Mouse (Mus musculus): ENCODE measurements around the gene Rfc1.
"Not testable (repeated sequence)": the region's sequence is repeated elsewhere in the genome, so short reads cannot be mapped to it uniquely, and the experiment has no call there.

The Rfc1 gene

DNA sequence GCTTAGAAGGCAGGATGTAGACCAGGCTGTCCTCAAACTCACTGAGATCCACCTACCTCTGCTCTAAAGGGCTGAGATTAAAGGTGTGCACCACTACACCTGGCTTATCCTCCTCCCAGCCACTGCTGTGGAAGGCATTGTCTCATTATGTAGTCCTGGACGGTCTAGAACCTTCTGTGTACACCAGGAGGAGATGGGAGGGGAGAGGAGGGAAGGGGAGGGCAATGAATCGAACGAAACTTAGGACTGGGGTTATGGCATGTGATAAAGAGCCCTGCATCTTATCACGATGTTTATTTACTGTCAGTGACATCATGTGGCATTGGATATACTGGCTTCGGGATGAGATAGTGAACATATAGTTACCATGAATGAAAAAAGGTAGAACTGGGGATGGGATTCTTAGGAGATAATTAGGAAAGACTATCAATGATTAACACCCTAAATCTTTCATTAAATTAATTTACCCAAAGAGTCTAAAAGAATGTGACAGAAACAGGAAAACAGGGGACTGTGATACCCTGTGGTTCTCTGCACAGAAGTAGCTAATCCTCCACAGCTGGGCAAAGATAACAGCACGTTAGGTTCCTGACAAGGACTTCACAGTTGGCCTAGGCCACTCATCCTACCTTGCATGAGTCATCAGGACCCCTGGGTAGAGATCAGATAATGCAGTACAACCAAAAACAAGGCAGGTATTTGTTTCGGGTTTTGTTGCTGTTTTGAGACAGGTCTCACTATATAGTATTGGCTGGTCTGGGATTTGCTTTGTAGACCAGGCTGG is 37.1 kb downstream of the Rfc1 start:
- no peak for DNase-seq

GRCm38 (mm10) chr5:65294270-65294669 is 41.2 kb downstream of the Rfc1 start:
- no peak for DNase-seq

GRCm38 (mm10) chr5:65293627-65294026 is 41.8 kb downstream of the Rfc1 start:
- no peak for DNase-seq

GRCm38 (mm10) chr5:65289009-65289408 is 46.5 kb downstream of the Rfc1 start:
- not testable (repeated sequence) for DNase-seq

GRCm38 (mm10) chr5:65287751-65288701 is 47.4 kb downstream of the Rfc1 start:
- peak; percentile 73 for DNase-seq

DNA sequence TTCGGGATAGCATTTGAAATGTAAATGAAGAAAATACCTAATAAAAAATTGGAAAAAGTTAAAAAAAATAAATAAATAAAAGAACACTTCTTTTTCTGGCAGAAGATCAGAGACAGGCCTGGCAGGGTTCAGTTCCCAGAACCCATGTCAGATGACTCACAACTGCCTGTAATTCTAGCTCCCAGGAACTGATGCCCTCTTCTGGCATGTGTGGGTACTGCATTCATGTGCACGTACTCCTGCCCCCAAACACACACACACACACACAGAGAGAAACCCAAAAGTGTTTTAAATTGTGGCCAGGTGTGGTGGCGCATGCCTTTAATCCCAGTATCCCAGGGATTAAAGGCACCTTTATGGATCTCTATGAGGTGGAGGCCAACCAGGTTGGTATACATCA is 51.3 kb downstream of the Rfc1 start:
- peak in 1 of 2 experiments; percentile 23 for DNase-seq

DNA sequence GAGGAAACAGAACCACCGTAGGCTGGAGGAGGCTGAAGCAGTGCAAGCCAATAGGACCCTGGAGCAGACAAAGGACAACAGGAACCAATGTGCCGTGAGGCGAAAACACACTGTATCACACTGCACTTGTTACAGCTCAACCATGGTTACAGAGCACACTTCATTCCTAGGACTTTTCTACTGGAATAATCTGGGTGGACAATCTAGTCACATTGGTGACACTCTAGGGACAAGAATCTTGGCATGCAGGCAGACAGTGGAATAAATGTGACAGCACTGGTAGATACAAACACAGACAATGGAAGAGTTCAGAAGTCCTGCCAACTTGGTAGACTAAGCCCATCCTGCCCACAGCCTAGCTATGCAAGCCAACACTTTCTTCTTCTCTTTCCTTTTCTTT is 54.3 kb downstream of the Rfc1 start:
- no peak for DNase-seq

GRCm38 (mm10) chr5:65279133-65279651 is 56.3 kb downstream of the Rfc1 start:
- no peak for DNase-seq

- DNase-seq = no peak
Measured at GRCm38 (mm10) chr5:65273966-65274365, 61.5 kb downstream of the Rfc1 start.

GRCm38 (mm10) chr5:65257910-65258505 is 77.5 kb downstream of the Rfc1 start:
- no peak for DNase-seq

DNA sequence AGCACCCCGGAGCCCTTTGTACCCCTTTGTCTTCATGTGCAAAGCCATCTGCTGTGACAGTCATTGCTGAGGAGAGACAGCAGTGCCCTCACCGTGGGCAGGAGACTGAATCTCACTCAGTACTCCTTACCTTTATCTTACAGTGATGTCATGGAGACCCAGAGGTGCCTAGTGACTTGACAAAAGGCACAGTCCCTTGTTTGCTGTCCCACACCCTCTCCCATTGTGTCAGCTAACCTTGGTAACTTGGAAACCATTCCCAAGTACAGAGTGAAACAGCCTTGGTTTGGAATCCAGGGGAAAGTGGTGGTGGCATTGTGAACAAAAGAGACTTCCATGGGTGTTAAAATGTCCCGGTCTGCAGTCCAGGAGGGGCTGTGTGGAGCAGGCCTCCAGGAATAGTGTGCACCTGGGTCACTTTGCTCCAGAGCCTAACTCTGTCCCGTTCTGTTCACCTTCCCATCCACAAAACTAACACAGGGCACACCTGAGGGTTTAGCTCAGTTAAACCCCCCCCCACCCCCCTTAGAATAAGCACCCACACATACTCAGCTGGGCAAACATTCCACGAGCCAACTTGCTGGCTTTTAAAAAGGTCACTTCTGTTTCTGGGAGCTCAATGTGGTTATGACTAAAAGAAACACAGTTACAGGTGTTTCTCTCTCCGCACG is 85.2 kb downstream of the Rfc1 start:
- no peak for DNase-seq

- DNase-seq = no peak
Measured at GRCm38 (mm10) chr5:65247296-65247695, 88.2 kb downstream of the Rfc1 start.

- DNase-seq = peak; percentile 39 to 41
Measured at GRCm38 (mm10) chr5:65242740-65243139, 92.7 kb downstream of the Rfc1 start.

DNA sequence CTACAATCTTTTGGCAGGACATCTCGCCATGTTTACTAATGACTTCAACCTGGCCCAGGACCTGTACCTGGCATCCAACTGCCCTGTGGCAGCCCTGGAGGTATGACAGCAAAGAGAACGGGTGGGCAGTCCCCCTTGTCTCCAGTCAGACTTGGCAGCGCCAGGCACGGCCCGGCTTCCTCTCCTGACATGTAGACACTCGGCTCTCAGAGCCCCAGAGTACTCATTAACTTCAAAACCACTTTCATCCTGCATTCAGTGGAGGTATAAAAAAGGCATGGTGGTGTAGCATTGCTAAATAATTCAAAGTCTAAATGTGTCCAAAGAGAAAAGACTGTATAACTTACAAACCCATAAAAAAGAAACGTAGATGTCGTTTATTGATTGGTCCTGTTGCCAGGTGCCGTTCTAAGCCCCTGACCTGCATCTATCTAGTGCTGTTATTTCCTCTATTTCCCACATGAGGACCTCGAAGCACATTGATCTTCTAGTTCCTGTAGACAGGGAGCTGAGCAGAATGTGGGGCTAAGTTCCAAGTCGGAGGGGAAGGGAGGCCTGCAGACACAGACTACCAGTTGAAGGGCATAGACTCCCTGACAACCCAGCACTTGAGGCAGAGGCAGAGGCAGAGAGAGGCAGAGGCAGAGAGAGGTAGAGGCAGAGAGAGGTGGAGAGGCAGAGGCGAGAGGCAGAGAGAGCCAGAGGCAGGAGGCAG is 104.0 kb downstream of the Rfc1 start:
- peak; percentile 16 to 25 for DNase-seq

DNA sequence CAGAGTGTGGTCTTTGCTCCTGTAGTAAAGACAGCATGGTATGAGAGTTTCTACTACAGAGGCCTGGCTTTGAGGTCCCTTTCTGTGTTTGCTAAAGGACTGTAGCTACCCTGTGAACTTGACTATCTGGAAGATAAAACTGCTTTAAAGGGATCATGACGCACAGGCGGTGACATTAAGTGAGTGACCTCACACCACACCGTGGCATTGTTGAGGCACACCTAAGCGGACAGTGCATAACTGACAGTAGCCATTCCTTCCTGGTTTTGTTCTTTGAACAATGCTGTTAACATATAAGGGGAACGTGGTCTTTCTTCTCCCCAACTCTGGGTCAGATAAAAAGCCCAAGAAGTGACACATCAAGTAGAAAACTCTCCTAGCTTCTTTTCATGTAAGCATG is 111.4 kb downstream of the Rfc1 start:
- DNase-seq = no peak

DNA sequence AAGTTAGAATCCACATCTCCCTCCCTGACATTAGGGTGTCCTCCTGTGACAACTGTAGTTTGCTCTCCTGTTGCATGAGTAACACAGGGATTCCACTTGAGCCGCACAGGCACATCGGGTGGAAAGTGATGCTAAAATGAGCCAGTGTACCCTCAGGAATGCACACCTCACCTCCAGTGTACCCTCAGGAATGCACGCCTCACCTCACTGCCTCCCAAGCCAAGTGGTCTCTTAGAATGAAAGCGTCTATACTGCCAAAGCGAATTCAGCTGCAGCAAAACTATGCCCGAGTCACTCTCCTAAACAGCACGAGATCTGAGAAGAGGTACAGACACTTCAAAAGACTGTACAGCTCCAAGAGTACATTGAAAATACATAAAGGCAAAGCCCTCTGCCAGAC is 114.4 kb downstream of the Rfc1 start:
- no peak for DNase-seq

DNA sequence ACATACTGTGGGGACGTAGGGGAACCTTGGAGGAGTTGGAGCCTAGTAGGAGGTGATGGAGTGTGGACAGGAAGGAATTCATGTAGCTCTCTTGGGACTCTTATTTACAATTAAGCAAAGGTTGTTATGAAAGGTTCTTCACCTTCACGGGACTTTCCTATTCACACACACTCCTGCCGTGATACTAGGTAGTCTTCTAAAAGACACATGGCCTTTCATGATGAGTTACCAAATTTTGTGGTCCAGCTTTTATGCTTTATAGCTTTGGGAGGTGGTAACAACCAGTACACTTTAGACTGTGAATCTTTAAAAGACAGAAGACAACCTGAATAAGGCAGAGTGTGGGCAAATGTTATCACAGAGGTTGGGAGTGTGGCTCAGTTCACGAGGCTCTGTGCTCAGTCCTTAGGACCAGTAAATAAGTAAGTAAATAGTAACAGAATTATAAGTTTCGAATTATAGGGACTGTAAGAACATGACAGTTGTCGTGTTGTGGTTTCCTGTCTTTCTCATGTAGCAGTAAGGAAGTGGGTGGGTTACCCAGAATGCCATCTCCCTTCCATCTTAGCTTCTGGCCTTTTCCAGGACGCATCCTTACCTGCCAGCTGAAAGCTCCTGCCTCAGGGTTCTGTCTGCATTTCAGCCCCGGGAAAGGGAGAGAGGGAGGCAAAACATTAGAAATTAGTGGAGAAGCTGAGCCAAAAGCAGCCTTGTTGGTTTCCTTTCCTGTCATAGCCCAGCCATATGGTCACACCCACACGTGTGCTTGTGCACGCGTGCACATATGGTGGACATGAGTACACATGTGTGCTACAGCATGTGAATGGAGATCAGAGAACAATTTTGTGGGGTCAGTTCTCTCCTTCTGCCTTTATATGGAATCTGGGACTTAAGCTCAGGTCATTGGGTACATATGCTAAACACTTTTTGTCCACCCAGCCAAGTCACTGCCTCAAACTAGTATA is 117.9 kb downstream of the Rfc1 start:
- DNase-seq = no peak

DNA sequence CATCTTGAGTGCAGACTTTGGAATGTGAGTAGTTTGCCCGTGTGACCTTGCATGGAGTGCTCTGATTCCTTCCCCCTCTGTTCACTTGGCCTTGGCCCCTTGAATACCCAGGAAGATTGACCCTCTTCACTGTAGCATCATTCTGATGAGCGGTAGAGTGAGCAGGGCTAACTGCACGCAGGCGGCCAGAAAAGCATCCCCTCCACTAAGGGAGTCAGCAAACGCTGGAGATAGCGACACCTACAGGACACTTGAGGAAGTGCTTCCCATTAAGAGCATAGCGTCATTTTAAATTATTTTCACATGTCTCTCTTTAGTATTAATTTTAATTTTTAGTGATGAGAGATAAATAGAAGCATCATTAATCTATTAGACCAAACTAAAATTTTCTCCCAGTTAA is 122.1 kb downstream of the Rfc1 start:
- DNase-seq = peak; percentile 44 to 57
